Mouse (Mus musculus) 3T3-L1 (cell line): ENCODE measurements around the gene Agpat4.

ENCODE experiments used
- DNase-seq: peaks from one replicate; pipeline ENCODE4 v3.0.0-alpha.2; 2015; ENCODE audit warnings: low read depth, low spot score

The Agpat4 gene

GRCm38 (mm10) chr17:12118561-12118925 lies at the start of gene Agpat4:
Gene Agpat4, plus strand, starts transcription at chr17:12118704.
- peak; percentile 68 for DNase-seq

GRCm38 (mm10) chr17:12076816-12077215 lies 41.7 kb upstream of the Agpat4 start:
- no peak for DNase-seq

- no peak for DNase-seq
Observed at GRCm38 (mm10) chr17:12080656-12081495, 37.6 kb upstream of the Agpat4 start.

- no peak for DNase-seq
Observed at GRCm38 (mm10) chr17:12082201-12082600, 36.3 kb upstream of the Agpat4 start.

GRCm38 (mm10) chr17:12090261-12090927 lies 28.1 kb upstream of the Agpat4 start:
- DNase-seq = no peak

- DNase-seq = no peak
Observed at GRCm38 (mm10) chr17:12092901-12093564, 25.5 kb upstream of the Agpat4 start.

- DNase-seq = peak; percentile 9
Observed at GRCm38 (mm10) chr17:12094016-12094415, 24.5 kb upstream of the Agpat4 start.

GRCm38 (mm10) chr17:12094827-12095590 lies 23.5 kb upstream of the Agpat4 start:
- peak; percentile 99 for DNase-seq

GRCm38 (mm10) chr17:12099415-12099814 lies 19.1 kb upstream of the Agpat4 start:
- DNase-seq = no peak

- no peak for DNase-seq
Observed at GRCm38 (mm10) chr17:12102326-12102725, 16.2 kb upstream of the Agpat4 start.

- DNase-seq = no peak
Observed at GRCm38 (mm10) chr17:12103781-12104180, 14.7 kb upstream of the Agpat4 start.

GRCm38 (mm10) chr17:12104245-12104644 lies 14.3 kb upstream of the Agpat4 start:
- DNase-seq = no peak

GRCm38 (mm10) chr17:12104690-12105089 lies 13.8 kb upstream of the Agpat4 start:
- DNase-seq = no peak

- no peak for DNase-seq
Observed at GRCm38 (mm10) chr17:12106255-12106654, 12.2 kb upstream of the Agpat4 start.

GRCm38 (mm10) chr17:12113626-12114025 lies 4.9 kb upstream of the Agpat4 start:
- DNase-seq = no peak

- DNase-seq = no peak
Observed at GRCm38 (mm10) chr17:12115086-12115485, 3.4 kb upstream of the Agpat4 start.

- peak; percentile 24 for DNase-seq
Observed at GRCm38 (mm10) chr17:12118131-12118530, 373 bp upstream of the Agpat4 start.

GRCm38 (mm10) chr17:12118926-12119641 lies 580 bp downstream of the Agpat4 start:
- peak; percentile 99 for DNase-seq

GRCm38 (mm10) chr17:12119675-12120074 lies 1.2 kb downstream of the Agpat4 start:
- peak; percentile 68 for DNase-seq

GRCm38 (mm10) chr17:12120268-12120667 lies 1.8 kb downstream of the Agpat4 start:
- DNase-seq = peak; percentile 16

- DNase-seq = peak; percentile 47
Observed at GRCm38 (mm10) chr17:12121226-12121794, 2.8 kb downstream of the Agpat4 start.
